Mouse (Mus musculus): Measurements from ENCODE around the gene Cd2.

Cd2 gene

DNA sequence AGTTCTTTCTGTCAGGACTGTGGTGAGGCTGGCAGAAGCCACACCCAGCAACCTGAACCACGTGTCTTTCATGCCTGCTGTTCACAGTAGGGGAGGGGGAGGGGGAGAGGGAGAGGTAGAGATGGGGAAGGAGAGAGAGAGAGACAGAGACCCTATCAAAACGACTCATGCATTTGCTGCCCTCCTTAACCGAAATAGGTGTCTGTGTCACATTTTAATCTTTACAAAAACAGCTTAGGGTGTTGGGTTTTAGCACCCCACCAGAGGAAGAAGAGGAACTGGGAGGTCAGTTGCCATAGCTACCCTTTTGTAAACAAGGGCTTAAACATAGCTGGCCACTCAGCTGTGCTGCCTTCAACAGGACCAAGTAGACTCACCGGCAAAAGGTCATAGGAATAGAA, at the start of gene Cd2:
TSS of gene Cd2 (minus strand) at position 29 of the 401 bp plus-strand sequence.
- DNase-seq, result no peak

DNA sequence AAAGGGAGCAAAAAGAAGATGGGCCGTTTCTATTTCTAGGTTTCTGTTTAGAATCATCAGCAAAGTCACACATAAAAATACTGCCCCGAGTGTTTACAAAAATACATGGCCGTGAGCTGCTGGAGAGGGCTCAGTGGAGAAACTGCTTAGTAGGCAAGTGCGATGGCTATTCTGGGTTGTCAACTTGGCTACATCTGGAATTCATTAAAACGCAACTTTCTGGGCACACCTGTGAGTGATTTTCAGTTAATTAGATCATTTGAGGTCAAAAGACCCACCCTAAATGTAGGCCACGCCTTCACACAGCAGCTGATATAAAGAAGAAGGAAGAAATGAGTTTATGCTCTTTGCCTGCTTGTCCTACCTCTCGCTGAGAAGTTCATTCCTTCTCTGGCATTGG, 40.9 kb upstream of the Cd2 start:
- DNase-seq, result no peak

DNA sequence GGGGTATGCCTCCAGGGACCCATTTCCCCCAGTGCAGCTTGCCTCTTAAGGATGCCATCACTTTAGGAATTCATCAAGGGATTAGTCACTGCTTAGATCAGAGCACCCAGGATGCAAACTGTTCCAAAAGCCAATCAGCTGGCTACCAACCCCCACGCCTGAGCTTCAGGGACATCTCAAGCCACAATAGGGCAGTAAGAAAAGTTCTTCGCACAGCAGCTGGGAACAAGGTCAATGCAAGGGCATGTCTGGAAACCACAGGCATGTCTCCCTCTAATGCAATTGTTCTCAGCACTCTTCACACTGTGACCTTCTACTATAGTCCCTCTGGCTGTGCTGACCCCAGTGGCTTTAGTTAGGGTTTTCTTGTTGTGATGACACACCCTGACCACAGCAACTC, 39.5 kb upstream of the Cd2 start:
- no peak for DNase-seq

DNA sequence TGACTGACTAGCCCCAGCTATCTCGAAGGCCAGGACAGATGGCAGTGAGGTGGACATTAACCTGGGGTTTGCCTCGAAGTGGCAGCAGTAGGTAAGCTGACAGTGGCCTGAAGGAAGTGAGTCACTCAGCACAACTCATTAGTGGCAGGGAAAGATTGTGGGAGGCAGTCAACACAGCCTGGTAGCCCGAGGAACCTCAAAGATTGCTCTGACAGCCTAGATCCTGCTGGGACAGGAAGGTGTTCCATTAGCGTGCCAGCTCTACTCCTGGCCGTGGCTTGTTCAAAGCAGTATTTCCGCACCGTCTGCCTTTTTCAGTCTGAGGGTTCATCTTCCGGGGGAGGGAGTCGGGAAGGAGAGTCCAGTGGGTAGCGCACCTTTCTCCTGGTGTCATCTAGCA, 34.7 kb upstream of the Cd2 start:
- peak; percentile 29 for DNase-seq

DNA sequence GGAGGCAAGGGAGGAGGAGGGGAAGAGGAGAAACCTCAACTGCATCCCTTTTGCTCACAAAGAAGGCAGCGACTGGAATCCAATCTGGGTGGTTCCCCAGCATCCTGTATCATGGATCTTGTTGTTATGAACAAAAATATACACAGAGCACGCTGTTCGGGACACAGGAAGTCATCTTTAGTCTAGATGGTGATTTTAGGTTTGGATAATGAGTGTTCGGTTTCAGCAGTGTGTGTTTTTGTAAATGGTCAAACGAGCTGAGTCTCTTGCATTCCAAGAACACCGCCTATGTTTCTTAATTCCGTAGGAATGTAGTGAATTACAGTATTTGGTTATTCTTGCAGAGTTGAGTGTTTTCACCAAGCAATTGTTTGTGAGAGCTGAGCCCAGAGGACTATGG, 33.1 kb upstream of the Cd2 start:
- no peak for DNase-seq

DNA sequence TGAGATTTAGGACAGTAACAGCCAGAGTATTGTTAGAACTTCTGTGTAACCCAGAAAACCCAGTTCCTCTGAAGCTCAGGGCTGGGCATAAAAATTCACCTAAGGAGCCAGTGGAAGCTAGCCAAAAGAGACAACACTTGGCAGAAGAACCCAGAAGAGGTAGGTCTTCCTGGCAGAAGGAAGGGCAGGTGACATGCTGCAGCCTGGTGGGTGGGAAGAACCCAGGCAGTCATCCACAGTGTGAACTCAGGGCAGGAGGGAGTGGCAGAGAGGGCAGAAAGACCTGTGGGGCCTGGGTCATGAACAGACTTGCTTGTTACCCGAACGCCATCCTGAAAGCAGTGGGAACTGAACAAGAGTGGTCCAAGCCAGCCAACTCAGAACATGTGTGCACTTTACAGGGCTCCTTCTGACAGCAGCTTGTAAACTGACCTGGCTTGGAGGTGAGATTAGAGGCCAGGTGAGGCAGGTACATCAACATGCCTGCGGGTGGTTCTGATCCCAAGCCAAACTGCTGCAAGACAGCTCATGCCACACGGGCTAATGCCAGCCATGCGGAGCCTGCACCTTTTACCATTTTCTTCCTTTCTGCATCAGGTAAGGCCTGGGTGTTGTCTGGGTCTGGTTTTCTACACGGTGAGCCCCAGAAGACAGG, 30.9 kb upstream of the Cd2 start:
- peak; percentile 69 for DNase-seq

DNA sequence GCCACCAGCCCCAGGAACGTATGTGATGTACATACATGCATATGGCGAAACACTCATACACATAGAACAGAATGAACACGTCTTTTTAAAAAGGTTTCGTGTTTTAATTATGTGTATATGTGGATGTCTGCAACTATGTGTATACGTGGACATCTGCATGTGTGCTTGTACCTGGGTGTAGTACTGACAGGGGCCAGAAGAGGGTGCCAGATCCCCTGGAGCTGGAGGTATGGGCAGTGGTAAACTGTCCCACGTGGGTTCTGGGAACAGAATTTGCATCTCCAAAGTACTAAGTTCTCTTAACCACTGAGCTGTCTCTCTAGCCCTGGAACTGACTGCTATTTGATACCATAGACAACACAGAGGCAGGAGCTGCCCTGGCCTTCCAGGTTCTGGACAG, 30.4 kb upstream of the Cd2 start:
- DNase-seq, result no peak

DNA sequence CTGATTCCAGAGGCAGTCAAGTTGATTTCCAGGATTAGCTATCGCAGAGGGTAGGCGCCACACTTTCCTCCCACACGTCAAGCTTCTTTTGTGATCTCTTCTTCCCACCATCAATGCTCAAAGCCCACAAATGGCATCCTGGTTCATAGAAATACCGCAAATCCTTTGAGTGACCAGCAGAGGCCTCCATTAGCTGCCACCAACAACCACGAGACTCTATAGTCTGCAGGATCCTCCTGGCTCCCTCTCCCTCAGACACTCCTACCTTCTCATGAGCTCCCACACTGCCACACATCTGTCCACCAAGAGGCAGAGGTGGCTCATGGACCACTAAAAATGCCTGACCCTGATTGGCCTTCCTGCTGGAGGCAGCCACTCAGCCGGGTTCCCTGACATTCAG, 27.2 kb upstream of the Cd2 start:
- DNase-seq, result no peak

DNA sequence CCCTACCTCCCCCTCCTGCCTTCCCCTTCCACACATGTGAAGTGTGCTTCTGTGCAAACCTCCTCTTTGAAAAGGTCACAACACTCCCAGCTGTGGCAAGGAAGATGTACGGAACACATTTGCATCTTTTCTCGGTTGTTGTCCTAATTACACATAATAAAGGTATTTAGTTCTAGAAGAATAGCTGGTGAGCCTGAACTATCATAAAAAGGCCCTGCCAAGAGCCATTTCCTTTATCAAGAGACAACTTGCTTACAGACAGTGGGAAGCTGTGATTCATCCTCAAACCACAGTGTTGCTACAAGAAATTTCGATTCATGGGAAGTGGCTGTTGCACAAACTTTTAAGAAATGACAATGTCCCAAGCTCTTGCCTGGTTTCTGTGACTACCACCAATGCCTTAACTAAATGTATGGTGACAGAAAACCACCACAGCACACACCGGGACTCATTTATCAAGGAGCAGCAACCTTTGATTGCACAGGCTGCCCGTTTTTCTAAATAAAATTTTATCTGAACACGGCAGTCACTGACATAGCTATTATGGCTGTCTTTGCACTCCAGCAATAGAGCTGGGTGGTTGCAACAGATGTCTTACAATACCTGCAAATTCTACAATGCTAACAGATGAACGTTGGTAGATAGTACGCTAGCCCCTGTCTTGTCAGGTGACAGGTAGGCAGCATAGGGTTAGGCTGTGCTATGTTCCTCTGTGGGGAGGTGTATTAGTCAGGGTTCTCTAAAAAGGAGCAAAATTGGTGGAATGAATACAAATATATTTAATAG, 25.7 kb upstream of the Cd2 start:
- DNase-seq, result no peak

DNA sequence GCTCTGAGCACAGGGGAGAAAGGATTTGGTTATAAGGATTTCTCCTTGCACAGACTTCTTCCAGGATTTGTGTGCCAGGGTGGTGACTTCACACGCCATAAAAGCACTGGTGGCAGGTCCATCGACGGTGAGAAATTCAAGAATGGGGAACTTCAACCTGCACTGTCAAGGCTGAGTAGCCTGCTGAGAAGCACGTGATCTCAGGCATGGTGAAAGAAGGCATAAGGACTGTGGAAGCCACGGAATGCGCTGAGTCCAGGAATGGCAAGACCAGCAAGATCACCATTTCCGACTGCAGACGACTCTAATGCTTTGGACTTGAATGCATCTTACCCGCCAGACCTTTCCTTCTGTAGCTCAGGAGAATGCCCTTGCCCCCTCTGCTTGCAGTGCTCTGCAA, 23.2 kb upstream of the Cd2 start:
- no peak for DNase-seq

DNA sequence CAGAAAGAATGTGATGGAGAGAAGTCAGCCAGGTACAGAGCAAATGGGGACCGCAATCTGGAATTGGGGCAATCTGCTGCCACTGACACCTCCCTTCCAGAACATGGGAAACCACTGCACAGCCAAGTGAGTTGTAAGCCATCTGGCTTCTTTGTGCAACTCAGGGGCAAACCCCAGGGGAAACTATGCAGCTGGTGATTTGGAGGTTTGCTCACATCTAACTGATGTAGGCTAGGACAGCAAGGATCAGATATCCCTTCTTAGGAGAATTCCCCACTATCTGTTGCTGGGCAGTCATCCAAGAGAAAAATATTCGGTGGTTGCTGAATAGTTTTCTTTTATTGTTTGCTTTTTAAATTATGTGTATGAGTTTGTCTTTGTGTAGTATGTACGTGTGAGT, 21.9 kb upstream of the Cd2 start:
- DNase-seq, result no peak

DNA sequence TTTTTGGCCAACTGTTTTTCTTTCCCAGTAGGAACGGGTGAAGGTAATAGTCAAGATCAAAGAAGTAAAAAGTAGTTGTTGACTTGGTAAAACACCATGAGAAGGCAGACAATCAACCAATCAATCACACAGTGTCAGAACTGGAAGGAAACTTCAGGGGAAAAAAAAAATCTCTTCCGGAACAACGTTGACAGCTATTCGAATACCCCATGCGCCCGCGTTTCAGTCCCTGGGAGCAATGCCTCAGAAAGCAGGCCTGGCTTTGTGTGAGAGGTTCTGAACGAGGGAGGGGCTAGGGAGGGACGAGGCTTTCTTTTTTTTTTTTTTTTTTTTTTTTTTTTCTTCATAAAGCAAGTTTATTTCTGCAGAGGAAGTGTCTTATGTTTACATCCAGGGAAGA, 18.4 kb upstream of the Cd2 start:
- no peak for DNase-seq

DNA sequence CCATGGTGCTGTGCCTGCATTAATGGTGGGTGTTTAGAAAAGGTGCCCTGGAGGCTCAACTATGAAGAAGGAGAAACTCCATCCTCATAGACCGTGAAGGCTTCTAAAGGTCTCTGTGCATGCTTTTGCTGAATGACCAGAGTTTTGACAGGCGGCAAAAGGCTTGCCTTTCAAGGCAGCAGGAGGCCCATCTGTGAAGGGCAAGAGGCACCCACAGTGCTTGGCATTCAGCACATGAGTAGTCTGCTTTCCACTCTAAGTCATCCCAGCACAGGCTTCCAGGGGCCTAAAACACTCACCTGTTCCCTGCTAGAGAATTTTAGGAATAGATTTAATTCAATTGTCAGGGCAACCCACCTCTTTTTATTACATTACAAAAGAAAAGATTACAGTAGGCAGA, 17.3 kb upstream of the Cd2 start:
- DNase-seq, result peak; percentile 27

DNA sequence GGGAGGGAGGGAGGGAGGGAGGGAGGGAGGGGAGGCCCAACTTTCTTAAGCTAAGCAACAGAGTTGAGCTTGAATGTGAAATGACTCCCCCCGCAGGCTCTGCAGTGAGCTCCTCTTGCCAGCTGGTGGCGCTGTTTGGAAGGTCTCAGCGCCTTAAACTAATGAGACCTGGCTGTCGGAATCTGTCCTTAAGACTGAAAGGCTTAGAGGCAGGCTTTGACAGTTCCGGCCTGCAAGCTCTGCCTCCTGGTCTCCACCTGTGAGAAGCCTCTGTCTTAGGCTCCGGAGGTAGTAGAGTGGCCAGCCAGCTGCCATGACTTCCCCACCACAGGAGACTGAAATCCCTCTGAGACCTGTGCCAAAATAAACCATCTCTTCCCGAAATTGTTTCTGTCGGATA, 16.4 kb upstream of the Cd2 start:
- DNase-seq, result peak; percentile 67

DNA sequence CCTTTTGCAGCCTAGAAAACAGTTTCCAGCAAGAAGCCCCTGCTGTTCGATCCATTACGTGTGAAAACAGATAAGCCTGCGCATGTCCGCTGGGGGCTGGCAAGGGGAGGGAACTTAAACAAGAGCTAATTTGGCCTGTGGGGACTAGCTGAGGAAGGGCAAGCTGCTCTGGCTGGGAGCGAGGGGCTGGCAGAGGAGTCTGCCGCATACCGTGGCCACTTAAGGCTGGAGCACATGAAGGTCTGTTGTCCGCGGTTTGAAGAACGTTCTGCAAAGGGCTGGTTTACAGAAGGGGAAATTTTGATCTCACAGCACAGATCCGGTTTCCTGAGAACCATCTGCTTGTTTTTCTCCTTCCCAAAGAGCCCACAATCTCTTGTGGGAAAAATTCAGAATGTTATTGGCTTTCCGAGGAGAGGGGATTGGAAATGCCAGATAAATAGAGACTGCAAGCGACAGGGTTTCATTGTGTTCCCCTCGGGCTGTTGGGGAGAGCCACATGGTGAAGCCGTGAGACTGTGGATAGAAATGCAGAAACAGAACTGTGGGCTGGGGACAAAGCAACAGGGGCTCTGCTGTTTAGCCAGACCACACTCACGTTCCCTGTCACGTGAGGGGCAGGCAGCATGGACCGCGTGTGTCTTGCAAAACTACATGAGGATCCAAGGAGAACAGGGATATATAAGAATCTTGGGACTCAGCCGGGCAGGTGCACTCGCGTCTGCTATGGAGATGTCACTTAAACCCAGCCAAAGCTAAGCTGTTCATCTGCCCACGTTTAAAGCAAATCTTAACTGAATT, 12.7 kb upstream of the Cd2 start:
- DNase-seq, result no peak

DNA sequence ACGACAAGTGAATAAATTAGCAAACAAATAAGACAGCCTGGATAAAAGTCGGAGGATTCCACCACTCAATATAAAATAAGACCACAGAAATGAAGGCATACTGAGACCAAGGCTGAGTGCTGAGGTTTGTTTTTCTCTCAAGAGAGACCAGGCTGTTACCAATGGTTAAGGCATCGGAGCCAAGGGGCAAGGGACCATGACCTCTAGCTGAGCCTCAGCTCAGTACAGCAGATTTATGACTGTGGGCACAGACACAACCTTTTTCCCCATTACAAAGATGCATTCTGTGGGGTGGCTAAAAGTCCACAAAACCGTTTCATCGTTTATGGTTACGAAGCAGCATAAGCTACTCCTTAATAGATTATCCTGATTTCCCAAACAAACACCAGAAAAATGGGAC, 11.9 kb upstream of the Cd2 start:
- DNase-seq, result no peak

DNA sequence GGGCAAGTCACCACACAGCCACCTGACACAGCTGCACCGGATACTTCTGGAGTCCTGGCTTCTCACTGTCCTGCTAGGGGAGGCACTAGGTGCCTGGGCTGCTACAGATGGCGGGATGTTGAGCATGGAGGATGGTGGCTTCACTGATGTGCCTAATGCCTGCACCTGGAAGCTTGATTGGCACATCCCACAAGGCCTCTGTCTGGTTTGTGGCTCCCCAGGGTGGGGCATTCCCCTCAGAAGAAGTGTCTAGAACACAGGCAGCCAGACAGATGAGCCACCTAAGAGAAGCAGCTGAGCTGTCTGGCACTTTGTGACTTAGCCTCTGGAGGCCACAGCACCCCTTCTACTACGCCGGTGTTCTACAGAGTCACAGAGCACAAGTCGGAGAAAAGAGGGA, 9.5 kb upstream of the Cd2 start:
- DNase-seq, result no peak

DNA sequence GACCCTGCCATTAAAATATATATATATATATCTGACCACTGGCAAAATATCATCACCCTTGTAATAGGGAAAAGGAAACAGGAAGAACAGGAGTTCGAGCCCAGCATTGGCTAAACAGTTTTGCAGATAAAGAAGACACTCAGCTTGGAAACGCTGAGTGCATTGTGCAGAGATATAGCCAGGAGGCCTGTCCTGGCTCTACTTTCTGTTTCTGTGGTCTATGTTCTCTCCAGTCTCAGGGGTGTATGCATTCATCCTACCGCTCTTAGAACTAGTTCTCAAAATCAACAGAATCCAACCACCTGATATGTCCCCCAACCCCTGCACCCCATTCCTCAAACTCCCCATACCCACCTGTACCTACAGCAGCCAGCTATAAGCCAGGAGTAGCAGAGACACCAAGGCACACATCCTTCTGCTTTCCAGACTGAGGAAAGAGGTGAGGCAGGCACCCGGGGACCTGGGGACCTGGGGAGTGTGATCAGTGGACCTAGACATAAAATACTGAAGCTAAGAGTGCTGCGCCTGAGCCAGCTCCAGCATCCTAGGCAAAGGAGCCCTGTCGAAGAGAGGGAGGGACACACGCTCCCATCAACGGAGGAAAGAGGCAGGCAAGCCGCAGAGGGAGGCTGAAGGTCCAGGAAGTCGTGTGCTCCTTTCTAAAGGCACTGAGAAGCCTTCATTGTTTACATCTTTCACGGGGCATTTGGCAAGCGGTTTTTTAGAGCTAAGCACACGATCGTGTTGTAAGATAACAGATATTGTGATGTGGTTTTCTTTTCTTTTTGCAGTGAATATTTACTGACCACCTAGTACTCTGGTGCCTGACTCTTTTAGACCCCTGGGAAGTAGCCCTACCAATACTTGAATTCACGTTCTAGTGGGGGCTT, 8.4 kb upstream of the Cd2 start:
- no peak for DNase-seq

DNA sequence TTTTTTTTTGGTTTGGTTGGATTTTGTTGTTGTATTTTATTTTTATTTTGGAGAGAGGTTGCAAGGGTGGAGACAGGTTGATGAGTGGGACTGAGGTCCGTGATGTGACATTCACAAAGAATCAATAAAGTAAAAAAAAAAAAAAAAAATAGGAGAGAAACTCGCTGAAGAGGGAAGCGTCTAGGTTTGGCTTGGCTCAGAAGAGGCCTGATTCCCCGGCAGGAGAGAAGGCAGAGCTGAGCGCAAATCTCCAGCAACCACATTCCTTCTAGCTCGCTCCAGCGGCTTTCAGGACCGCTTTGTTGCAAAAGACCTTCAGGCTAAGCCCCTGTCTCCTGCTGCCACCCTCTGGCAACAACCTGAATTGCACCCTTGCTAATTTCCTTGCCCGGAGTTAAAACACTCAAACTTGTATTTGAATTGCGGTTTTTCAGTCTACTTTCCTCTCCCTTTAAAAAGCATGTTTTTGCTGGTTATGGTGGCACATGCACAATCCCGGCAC, 7.7 kb upstream of the Cd2 start:
- peak; percentile 66 for DNase-seq

DNA sequence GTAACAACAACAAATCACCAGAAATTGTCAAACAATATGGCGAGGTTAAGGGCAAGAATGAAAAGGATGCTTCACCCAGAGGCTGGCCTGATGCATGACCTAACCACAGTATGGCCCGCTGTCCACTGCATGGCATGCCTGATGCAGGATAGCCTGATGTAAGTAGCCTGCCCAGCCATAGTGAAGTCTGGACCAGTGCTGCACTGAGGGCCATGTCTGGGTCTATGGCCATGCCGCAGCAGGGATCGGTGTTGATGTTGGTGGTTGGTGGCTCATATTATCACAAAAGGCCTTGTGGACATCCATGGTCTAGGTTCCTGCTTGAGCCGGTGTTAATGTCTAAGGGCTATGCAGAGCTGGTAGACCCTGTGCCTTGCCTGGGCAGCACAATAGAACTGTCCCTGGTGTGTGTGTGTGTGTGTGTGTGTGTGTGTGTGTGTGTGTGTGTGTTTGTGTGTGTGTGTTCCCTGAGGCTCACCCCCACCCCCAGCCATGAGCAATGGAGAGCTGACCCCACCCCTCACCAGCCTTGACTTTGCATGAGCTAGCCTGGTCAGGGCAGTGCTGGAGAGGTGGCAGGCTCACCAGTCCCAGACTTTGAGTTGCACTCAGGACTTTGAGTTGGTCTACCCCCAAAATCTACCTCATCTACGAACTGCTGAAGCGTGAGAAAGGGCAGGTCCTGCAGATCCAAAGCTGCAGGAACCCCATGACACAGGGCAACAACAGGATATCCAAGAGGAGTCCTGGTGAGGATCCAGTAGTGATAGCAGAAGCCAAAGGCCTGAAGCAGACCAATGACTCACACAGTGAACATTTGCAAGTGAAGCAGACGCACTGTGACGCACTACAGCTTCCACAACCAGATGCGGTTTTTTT, 7.0 kb upstream of the Cd2 start:
- no peak for DNase-seq

DNA sequence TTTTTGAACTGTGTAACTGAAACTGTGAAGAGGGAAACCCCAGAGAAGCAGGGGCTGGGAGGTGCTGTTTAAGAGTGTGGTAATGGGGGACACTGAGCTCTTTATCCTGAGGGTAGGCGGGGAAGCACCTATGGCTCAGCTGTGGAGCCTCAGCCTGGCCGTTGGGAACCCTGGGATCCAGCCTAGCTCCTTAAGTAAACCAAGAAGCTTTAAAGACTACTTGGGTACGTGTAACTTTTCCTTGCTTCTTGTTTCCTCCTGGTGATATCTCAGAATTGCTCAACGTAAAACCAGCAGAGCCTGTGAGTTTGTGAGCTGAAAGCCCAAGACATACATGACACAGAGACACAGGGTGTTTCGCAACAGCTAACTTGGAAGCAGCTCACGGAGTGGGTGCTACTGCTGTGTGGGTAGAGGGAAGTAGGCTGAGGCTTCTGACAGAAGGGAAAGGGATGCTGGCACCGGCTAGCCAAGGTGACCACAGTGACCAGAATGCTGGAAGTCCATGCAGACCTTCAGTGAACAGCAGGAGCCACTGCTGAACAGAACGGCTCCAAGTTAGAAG, 5.9 kb upstream of the Cd2 start:
- DNase-seq, result no peak

All from cerebellum, adult 9-11 months (tissue).